Mouse (Mus musculus): ENCODE measurements at regions not wholly inside any gene's neighbourhood (a gene's known extent, or its start where the extent isn't known, plus 50 kb on each side); places are given as distances from the start of the nearest gene placed in this dataset.

DNA sequence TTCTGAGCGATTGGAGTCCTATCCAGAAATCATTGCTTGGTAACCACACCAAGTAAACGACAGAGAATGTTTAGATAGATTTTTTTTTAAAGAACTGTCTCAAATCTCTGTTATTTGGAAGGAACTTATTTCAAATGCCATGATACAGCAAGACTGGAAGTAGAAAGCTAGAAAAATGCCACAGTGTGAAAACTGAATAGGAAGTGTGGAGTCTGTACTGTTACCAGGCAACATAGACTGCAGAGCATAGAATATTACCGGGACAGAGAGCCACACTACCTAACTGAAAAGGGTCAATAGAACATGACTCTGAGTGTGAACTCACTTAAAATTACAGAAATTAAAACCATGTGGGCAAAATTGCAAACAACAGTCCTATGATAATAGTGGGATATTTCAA is 52.4 kb upstream of the Adcy1 start:
- no peak for DNase-seq (ENCODE audit: low spot score in 2 of 2)

DNA sequence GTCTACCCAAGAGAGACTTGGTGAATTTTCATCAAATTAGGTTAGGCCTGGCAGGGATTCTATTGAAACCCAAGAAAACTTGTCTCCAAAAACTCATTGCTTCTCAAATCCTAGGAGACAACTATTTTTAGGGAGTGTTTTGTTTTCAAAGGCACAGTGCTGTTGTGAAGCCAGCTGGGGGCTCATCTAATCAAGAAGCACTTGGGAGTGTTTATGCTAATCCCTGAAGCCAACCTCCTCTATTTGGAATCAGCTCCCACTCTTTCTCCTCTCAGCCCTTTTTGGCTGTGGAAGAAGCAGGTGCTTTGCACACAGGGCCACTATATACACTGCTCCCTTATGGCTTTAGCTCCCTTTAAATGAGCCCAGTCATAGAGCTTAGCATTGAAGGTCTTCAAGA is 64.0 kb upstream of the Adcy1 start:
- no peak for DNase-seq (ENCODE audit: low spot score in 2 of 2)

DNA sequence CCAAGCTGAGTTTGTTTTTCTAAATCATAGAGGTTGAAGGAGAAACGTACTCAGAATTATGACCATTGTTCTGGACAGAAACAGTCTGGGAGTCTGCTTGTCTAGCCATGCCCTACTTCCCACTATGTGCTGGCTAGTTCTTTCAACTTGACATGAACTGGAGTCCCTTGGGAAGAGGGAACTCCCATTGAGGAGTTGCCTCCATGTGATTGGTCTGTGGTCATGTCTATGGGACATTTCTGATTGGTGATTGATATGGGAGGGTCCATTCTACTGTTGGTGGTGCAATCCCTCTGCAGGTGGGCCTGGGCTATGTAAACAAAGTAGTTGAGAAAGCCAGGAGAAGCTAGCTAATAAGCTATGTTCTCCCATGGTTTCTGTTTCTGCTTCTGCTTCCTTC is 64.5 kb upstream of the Adcy1 start:
- no peak for DNase-seq (ENCODE audit: low spot score in 2 of 2)

DNA sequence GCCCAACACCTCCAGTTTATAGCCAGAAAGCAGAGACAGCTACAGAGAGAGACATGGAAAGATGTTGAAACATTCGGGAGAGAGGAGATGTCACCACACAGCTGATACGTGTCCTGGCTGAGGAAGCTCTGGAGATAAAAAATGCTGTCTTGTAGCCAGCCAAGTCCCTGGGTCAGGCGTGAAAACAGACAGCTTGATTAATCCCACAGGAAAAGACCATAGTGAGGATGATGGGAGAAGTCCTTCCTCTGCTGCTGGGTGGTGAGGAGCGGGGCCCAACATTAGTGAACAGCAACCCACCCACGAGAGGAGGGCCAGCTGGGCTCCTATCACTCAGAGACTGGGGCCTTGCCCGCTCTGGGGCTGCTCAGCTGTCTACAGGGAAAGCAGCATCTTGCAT is 65.8 kb upstream of the Adcy1 start:
- DNase-seq (ENCODE audit: low spot score in 2 of 2) = no peak

GRCm38 (mm10) chr11:6993731-6994130 is 69.6 kb upstream of the Adcy1 start:
- no peak for DNase-seq (ENCODE audit: low spot score in 2 of 2)

GRCm38 (mm10) chr11:6991626-6992025 is 71.7 kb upstream of the Adcy1 start:
- DNase-seq (ENCODE audit: low spot score in 2 of 2) = no peak

GRCm38 (mm10) chr11:6990711-6991110 is 72.6 kb upstream of the Adcy1 start:
- DNase-seq (ENCODE audit: low spot score in 2 of 2) = no peak

DNA sequence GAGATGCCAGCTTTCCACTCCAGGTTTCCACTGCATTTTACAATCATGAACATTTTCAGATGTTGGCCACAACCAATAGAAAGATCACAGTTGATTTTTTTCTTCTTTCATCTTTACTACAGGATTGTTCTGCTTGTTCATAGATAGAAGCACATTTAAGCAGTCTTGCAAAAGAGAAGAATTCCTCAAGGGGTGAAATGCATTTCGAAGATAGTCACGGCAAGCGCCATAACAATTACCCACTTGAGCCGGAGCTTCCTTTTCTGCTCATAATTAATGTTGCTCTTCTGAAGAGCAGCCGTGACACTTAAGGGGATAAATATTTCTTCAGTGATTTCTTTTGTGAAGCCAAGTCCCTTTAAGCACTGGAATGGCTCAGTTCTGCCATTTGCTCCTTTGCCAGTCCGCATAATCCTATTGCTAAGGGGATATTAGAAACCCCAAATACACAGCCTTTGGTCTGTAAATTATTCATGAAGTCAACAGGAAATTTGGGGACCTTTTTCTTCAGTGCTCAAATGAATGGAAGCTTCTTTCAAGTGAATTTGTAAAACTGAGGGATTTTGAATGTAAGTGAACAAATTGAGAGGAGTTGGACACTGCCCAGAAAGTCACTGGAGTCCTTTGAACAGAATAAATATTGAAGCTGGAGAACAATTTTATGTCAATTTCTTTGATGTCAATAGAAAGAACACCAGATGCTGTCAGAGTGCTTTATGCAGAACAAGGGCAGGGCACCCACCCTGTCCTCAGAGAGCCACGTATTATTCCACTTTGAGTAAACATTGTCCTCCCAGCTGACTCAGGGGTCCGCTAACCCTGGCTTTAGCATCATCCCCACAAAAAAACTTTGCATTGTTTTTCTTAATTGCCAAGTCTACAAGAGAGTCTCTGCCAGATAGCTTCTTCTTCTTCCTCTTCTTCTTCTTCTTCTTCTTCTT is 74.1 kb upstream of the Adcy1 start:
- no peak for DNase-seq (ENCODE audit: low spot score in 2 of 2)

DNA sequence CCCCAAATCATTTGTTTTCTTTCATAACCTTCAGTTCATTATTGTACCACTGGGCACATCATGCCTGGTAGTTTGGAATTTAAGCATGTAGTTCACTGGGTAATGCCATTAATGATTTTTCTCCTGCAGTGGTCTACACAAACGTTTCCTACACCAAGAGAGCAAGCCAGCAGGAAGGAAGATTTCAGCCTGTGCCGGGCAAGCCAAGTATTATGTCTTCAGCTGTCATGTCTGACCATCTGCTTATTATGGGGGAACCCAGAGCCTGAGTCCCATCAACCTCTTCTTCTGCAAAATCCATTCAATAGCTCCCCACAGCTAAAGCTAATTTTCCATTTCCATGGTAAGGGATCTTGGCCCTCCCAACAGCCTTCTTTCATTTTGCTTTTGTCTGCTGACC is 75.3 kb upstream of the Adcy1 start:
- no peak for DNase-seq (ENCODE audit: low spot score in 2 of 2)

GRCm38 (mm10) chr11:6987105-6987504 is 76.2 kb upstream of the Adcy1 start:
- DNase-seq (ENCODE audit: low spot score in 2 of 2) = no peak

GRCm38 (mm10) chr11:6982076-6982475 is 81.2 kb upstream of the Adcy1 start:
- DNase-seq (ENCODE audit: low spot score in 2 of 2) = no peak

DNA sequence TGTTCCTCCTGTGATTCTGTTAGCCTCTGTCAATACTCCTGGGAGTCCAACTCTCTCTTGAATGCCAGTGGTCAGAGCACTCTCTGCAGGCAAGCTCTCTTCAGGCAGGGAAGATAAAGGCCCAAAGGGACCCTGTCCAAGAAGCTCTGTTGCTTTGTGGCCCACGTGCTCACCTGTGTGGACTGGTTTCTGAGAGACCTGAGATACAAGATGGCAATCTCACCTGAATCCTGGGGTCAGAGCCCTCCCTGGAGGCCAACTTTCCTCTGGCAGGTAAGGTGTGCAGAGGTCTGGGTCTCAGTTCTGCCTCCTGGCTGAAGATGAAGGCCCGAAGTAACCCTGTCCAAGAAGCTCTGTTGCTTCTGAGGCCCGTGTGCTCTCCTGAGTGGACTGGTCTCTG is 83.6 kb upstream of the Adcy1 start:
- no peak for DNase-seq (ENCODE audit: low spot score in 2 of 2)

- DNase-seq (ENCODE audit: low spot score in 2 of 2) = no peak
Observed at GRCm38 (mm10) chr11:6969196-6969595, 94.1 kb upstream of the Adcy1 start.

DNA sequence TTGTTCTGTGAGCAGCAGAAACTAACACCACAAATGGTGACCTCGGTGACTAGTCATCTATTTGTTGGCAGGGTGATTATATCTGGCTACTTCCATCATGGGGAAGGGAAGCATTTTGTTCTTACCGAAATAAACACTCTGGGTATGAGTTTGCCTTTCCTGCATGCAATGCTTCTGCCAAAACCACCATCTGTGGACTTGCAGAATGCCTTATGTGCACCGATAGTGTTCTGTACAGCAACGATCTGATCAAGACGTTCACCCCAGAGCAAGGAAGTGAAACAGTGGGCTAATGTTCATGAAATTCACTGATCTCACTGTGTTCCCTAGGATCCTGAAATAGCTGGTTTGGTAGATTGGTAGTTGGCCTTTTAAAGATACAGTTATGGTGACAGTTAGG is 96.3 kb upstream of the Adcy1 start:
- peak; percentile 87 for DNase-seq (ENCODE audit: low spot score in 2 of 2)

GRCm38 (mm10) chr11:6964524-6964923 is 98.8 kb upstream of the Adcy1 start:
- peak; percentile 36 to 68 for DNase-seq (ENCODE audit: low spot score in 2 of 2)

- no peak for DNase-seq (ENCODE audit: low spot score in 2 of 2)
Observed at GRCm38 (mm10) chr11:6963600-6963999, 99.7 kb upstream of the Adcy1 start.

DNA sequence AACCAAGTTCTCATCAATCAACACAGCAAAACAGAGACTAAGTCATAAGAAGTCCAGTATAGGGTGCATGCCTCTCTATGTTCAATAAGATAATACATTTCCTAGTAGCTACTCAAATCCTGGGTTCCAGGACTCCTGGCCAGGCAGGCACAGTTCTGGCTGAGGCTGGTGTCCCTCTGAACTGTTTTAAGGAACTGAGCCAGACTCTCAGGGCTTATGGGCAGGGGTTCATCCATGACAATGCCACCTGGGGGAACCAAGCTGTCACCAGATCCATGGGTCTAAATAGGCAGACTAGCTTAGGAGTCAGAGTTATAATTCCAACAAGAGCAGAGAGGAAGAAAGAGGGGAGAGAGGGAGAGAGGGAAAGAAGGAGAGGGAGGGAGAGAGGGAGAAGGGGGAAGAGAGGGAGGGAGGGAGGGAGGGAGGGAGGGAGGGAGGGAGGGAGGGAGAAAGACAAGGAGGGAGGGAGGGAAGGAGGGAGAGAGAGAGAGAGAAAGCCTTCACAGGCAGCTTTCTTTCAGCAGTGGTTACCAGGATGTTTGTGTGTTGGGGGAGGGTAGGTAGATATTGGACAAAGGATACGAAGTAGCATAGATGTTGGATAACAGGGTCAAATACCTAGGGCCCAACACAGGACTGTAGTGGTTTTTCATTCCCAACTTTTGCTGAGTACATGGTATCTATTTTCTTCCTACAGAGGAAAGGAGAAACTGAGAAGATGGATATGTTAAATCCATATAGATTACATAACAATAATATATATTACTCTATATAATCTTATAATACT is 100.3 kb upstream of the Adcy1 start:
- DNase-seq (ENCODE audit: low spot score in 2 of 2) = no peak

- no peak for DNase-seq (ENCODE audit: low spot score in 2 of 2)
Observed at GRCm38 (mm10) chr11:6962322-6962721, 101.0 kb upstream of the Adcy1 start.

GRCm38 (mm10) chr11:6952787-6953186 is 110.5 kb upstream of the Adcy1 start:
- DNase-seq (ENCODE audit: low spot score in 2 of 2) = no peak

DNA sequence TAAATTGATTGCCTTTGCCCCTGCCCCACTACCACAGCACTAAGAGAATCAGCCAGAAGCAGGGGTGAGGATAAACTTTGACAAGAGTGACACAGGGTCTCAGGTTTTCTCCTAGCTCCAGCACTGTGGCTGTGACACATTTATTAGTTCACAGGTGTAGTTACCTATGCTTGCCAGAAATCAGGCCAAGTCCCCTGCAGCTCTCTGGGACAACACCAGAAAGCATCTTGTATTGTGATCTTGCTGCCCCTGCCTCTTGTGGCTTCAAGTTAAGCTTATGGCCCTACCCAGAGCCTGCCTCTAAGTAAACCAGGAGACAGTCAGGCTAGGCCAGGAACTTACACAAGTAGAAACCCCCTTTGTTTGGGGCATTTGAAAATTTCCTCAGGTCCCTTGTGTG is 111.9 kb upstream of the Adcy1 start:
- no peak for DNase-seq (ENCODE audit: low spot score in 2 of 2)

DNA sequence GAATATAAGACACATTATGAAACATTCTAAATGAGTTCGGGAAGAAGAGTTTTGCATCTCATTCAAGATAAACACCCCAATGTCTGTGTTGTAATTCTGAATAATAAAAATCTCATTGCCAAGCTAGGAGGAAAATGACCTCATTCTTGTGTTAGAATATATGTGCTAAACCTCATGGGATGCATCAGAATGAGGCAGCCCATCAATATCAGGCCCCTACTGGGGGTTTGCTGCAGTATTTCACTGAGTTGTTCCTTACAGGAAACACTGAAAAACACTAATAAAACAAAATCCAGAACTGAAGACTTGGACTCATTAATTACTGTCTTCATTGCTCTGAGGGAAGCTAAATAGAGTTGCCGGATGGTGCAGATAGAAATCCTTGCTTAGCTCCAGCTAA is 111.6 kb upstream of the Gm11983 start:
- DNase-seq (ENCODE audit: low spot score in 2 of 2) = no peak

DNA sequence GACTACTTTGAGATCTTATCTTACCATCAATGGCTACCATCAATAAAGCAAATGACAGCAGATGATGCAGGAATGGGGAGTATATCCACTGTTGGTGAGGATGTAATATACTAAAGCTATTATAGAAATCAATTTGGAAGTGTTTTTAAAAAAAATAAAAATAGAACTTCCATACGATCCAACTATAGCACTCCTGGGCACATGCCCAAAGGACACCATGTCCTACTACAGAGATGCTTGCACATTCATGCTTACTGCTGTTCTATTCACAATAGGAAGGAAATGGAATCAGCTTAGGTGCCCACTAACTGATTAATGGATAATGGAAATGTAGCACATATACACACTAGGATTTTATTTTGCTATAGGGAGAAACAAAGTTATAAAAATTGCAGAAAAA is 96.7 kb upstream of the Gm11983 start:
- no peak for DNase-seq (ENCODE audit: low spot score in 2 of 2)

GRCm38 (mm10) chr11:6926036-6926435 is 88.6 kb upstream of the Gm11983 start:
- no peak for DNase-seq (ENCODE audit: low spot score in 2 of 2)
